ENCODE assay signal across 8 mouse cellular contexts in the genomic region with DNA sequence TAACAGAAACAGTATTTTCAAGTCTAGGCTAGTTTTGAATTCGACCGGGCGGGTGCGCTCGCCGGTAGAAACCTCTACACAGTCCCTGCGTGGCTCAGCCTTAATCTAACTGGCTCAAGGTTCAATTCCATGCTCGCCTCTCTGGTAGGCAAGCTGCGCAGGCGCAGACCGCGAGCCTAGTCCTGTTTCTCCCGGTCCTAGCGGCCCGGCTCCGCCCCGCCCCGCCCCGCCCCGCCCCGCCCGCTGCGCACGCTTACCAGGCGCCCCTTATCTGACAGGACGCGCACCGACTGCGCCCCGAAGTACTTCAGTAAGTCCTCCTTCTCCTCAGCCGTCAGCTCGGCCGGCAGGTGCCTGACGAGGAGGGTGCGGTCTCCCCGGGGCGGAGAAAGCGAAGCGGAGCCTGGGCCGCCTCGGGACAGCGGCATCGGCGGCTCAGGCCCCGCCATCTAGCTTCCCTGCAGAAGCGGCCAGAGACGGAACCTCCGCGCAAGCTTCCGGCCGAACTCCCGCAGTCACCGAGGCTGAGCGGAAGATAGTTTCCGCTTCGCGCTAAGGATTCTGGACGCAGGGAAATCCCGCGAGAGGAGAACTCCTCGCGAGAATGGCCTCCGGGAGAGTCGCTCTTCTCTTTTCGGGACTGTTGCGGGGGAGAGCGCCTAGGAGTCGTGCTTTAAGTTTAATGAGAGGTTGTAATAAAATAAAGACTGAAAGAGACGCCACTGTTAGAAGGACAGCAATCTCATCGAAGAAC. TPM values are rescaled to one million over a fixed set of nuclear protein-coding genes. Genes with fewer than 3 reads are reported as not detected.
DNase-seq lines count a peak whose midpoint lies in the region; ATAC-seq and TF ChIP-seq lines count a peak whose summit lies in the region.

A gene (minus strand): TSS at position 544 of the 754 bp plus-strand sequence.

- H3K4me1 ChIP-seq in bone marrow, adult 2 months (ENCODE audit: control insufficient read depth, insufficient read depth, low read length): no peaks in the 10 kb centered on the region; the same call in 1 of the 2 replicates
- peaks cover 6% of the 10 kb centered on the region; the same call in 1 of the 2 replicates for H3K4me1 ChIP-seq in embryonic facial prominence, embryonic 15.5 days
- peaks cover 5% of the 10 kb centered on the region; the same call in 1 of the 2 replicates for H3K4me1 ChIP-seq in limb, embryonic 14.5 days (ENCODE audit: control insufficient read depth, insufficient read depth, low read length)
- no peaks in the 10 kb centered on the region for H3K4me1 ChIP-seq in midbrain, postnatal 0 days (ENCODE audit: insufficient read depth, low read length)

- WGBS in bone marrow, adult 2 months: under 1% methylated on average over 70 of the region's 70 CpGs
- under 1% methylated on average over 62 of the region's 70 CpGs for WGBS in embryonic facial prominence, embryonic 15.5 days
- WGBS in limb, embryonic 14.5 days: under 1% methylated on average over 63 of the region's 70 CpGs
- under 1% methylated on average over 66 of the region's 70 CpGs for WGBS in midbrain, postnatal 0 days

- TF ChIP-seq POLR2A in bone marrow, adult 2 months (IDR thresholded peaks at IDR 0.05; ENCODE audit: borderline replicate concordance, control insufficient read depth, low read depth, low read length): peak; percentile 83; the same call in 1 of the 2 replicates
- TF ChIP-seq POLR2A in limb, embryonic 14.5 days (IDR thresholded peaks at IDR 0.05; ENCODE audit: borderline replicate concordance, extremely low read depth, insufficient read depth, insufficient read length): peak; percentile 94; the same call in 1 of the 2 replicates

- no peaks in the 10 kb centered on the region for H3K9me3 ChIP-seq in embryonic facial prominence, embryonic 15.5 days (replicated peaks)
- H3K9me3 ChIP-seq in limb, embryonic 14.5 days (ENCODE audit: control insufficient read depth, low read length): no peaks in the 10 kb centered on the region
- no peaks in the 10 kb centered on the region for H3K9me3 ChIP-seq in midbrain, postnatal 0 days (ENCODE audit: low read length)

- DNase-seq in 416B (ENCODE audit: low read depth): peak; percentile 97
- DNase-seq in heart, adult 8-10 months (ENCODE audit: low spot score): peak; percentile 97
- DNase-seq in kidney, adult 9 months: peak; percentile 96
- DNase-seq in limb, embryonic 14.5 days (ENCODE audit: low spot score): peak; percentile 99
- DNase-seq in midbrain, postnatal 0 days (ENCODE audit: low spot score): peak; percentile 99
- peak; percentile 87 to 90 for DNase-seq in spleen, postnatal 14 days (ENCODE audit: low spot score in 2 of 2)

- H3K27ac ChIP-seq in bone marrow, adult 2 months (ENCODE audit: control insufficient read depth, insufficient read depth, low read depth, low read length, poor library complexity): peak within 1 kb of the TSS; percentile 100
- H3K27ac ChIP-seq in embryonic facial prominence, embryonic 15.5 days (replicated peaks): peak within 1 kb of the TSS; percentile 100
- peak within 1 kb of the TSS; percentile 99 for H3K27ac ChIP-seq in limb, embryonic 14.5 days (replicated peaks; ENCODE audit: low read depth, low read length)
- peak within 1 kb of the TSS; percentile 99 for H3K27ac ChIP-seq in midbrain, postnatal 0 days (ENCODE audit: low read depth, low read length)

- ATAC-seq in embryonic facial prominence, embryonic 15.5 days (ENCODE audit: insufficient number of reproducible peaks, low FRiP score, low TSS enrichment, low read depth): peak; percentile 97
- ATAC-seq in limb, embryonic 14.5 days (ENCODE audit: low FRiP score, low read depth): peak; percentile 98
- ATAC-seq in midbrain, postnatal 0 days (ENCODE audit: low FRiP score): peak; percentile 97

- peaks cover 5% of the 10 kb centered on the region; the same call in 1 of the 2 replicates for H3K36me3 ChIP-seq in embryonic facial prominence, embryonic 15.5 days
- H3K36me3 ChIP-seq in limb, embryonic 14.5 days (ENCODE audit: control insufficient read depth, insufficient read depth, low read length): 0 out of 2 replicates have a peak, but pooled peaks cover 6% of the 10 kb centered on the region
- H3K36me3 ChIP-seq in midbrain, postnatal 0 days (ENCODE audit: insufficient read depth, low read length): peaks cover 2% of the 10 kb centered on the region; the same call in 1 of the 2 replicates

- H3K4me3 ChIP-seq in bone marrow, adult 2 months (replicated peaks; ENCODE audit: control insufficient read depth, low read depth, low read length): peak within 1 kb of the TSS; percentile 85
- H3K4me3 ChIP-seq in embryonic facial prominence, embryonic 15.5 days (replicated peaks): peak within 1 kb of the TSS; percentile 64
- H3K4me3 ChIP-seq in limb, embryonic 14.5 days (replicated peaks; ENCODE audit: low read length): peak within 1 kb of the TSS; percentile 71
- H3K4me3 ChIP-seq in midbrain, postnatal 0 days (ENCODE audit: low read depth, low read length): peak within 1 kb of the TSS; percentile 74

- no peak for TF ChIP-seq CTCF in bone marrow, adult 2 months (IDR thresholded peaks at IDR 0.05; ENCODE audit: control insufficient read depth, insufficient read depth, low read length)
- peak; percentile 32 for TF ChIP-seq CTCF in midbrain, postnatal 0 days (IDR thresholded peaks at IDR 0.05)

- H3K4me2 ChIP-seq in embryonic facial prominence, embryonic 15.5 days (replicated peaks): peak within 1 kb of the TSS; percentile 60
- H3K4me2 ChIP-seq in limb, embryonic 14.5 days (replicated peaks; ENCODE audit: low read depth, low read length, severe bottlenecking): peak within 1 kb of the TSS; percentile 67
- H3K4me2 ChIP-seq in midbrain, postnatal 0 days (ENCODE audit: low read depth, low read length, poor library complexity, severe bottlenecking): peak within 1 kb of the TSS; percentile 66

- no peaks in the 10 kb centered on the region for H3K27me3 ChIP-seq in embryonic facial prominence, embryonic 15.5 days
- no peaks in the 10 kb centered on the region for H3K27me3 ChIP-seq in limb, embryonic 14.5 days (ENCODE audit: control insufficient read depth, insufficient read depth, low read length)
- H3K27me3 ChIP-seq in midbrain, postnatal 0 days (ENCODE audit: insufficient read depth, low read length): no peaks in the 10 kb centered on the region

- peak within 1 kb of the TSS; percentile 83 for H3K9ac ChIP-seq in embryonic facial prominence, embryonic 15.5 days
- H3K9ac ChIP-seq in limb, embryonic 14.5 days (ENCODE audit: low read depth, low read length, severe bottlenecking): peak within 1 kb of the TSS; percentile 82
- H3K9ac ChIP-seq in midbrain, postnatal 0 days (replicated peaks; ENCODE audit: low read length, poor library complexity, severe bottlenecking): peak within 1 kb of the TSS; percentile 92

RNA-seq across cellular contexts. Expression of the gene that starts here (rescaled TPM):
- polyA plus RNA-seq in bone marrow, adult 2 months (2011; ENCODE audit: insufficient read depth, insufficient read length, low replicate concordance, missing spikeins): 9.6 and 10.8 TPM in 2 replicates
- 32.8 and 33.2 TPM in 2 replicates for polyA plus RNA-seq in embryonic facial prominence, embryonic 15.5 days (2015; fragmentation: Nextera tagmentation; extraction: Ambion mirVana)
- total RNA-seq in heart, adult 8-10 months (2022): 10 to 100 TPM in 1 of 4 experiments, 1 to 10 TPM in 3; 6.4 to 10.1 (median 9.3) TPM
- 23.4 and 34.9 TPM in 2 replicates for polyA plus RNA-seq in limb, embryonic 14.5 days (2012; rRNA removed)
- polyA plus RNA-seq in limb, embryonic 14.5 days (2014; fragmentation: Nextera tagmentation; extraction: Ambion mirVana): 35.8 TPM in 2 replicates
- 38.0 and 54.5 TPM in 2 replicates for total RNA-seq in midbrain, postnatal 0 days (2014; rRNA removed)
- polyA plus RNA-seq in midbrain, postnatal 0 days (2015; fragmentation: Nextera tagmentation; extraction: Ambion mirVana): 55.7 and 63.6 TPM in 2 replicates

Comparison
In these comparisons a context has a peak if more than half of its experiments do, and no peak if none do; other contexts are left out.
1. Peak in every context shown above with its lines: DNase-seq, ATAC-seq, H3K4me3 ChIP-seq and H3K27ac ChIP-seq.